Mouse (Mus musculus) c-Kit-positive CD71-negative TER-119-negative erythroid progenitor cells, embryonic 14.5 days (primary cell): ENCODE measurements at regions not wholly inside any gene's neighbourhood (a gene's known extent, or its start where the extent isn't known, plus 50 kb on each side); places are given as distances from the start of the nearest gene placed in this dataset.

Experiments used
- DNase-seq: peaks from one replicate; pipeline ENCODE4 v3.0.0-alpha.2; 2013; ENCODE audit warnings: low read depth

GRCm38 (mm10) chr4:150725443-150726135, 73.6 kb upstream of the Slc45a1 start:
- no peak for DNase-seq

DNA sequence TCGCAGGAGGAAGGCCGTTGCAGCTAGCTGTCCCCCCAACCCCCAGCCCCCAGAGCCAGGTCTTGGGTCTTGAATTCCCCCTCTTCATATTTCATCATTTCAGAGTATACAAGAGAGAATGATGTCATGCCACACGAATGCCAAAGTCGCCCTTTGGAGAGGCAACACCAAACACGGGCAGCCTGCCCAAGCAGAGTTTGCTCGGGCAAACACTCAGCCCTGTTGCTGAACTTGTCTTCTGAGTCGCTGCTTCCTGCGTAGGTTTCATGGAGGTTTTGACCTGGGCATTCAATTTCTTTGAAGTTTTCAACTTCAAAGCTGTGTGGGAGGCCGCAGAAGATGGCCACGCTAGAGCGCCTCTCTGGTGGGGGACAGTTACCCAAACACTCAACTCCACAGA, 72.8 kb upstream of the Slc45a1 start:
- no peak for DNase-seq

GRCm38 (mm10) chr4:150721619-150722283, 69.8 kb upstream of the Slc45a1 start:
- DNase-seq, result no peak

DNA sequence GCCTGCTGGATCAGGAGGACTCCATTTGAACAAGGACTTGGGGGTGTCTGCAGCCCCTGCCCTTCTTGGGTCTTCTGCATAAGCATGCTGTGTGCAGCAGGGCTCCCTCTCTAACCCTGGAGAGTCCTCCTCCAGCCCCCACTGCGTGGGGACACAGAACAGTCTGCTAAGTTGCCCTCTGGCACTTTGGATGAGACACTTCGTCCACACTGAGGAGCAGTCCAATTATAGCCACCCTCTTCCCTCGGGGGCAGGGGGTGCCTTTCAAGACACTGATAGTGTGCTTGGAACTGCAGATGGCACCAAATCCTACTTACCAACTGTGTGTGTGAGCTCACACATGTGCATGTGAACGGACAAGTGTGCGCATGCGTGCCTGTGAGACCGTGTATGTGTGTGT, 65.9 kb upstream of the Slc45a1 start:
- DNase-seq, result no peak

DNA sequence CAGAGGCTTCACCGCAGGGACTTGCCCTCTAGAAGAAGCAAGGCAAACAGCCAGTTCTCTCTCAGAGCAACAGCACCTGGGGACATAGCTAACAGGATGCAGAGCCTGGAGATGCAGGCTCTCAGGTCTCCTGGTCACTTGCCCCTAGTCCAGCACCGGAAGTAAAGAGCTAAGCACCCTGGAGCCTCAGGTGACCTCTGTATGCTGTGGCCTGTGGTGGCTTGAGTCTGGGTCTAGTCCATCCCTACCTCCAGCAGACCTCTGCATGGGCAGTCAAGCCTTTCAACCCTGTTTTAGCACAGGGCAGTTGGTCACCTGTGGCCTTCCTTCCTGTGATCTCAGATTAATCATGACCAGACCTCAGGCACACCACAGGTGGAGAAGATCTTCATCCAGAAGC, 63.1 kb upstream of the Slc45a1 start:
- DNase-seq, result no peak

DNA sequence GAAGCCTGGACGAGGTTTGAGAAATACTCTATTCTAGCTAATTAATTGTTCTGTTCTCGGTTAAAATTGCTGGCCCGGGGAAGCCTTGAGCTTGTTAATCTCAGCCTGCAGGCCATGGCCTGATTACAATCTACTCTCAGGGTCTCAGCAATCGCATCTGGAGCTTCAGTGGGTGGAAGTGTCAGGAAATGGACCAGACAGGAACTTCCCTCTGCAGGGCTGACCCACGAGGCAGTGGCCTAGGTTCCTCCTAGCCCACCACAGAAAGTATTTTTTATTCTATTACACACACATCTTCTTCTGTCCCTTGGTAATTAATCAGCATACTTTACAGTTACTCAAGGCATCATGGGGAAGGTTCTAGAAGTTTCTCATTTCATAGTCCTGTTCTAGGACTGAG, 61.3 kb upstream of the Slc45a1 start:
- no peak for DNase-seq

DNA sequence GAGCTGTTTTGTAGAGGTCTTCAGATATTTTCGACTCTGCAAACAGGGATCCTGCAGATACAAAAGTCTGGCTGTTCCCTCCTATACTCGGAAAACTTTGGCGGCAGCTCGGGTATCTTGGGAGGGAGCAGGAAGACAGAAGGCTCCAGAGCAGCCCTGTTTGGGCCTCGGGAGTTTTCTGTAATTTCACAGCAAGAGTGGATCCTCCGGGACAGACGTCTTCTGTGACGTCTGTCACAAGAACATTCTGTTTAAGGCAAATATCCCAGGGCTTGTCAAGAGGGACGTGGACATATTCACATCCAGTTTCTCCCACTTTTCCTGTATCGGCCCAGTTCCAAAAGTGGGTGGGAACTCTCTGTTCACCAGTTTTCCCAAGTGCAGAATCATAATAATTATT, 60.9 kb upstream of the Slc45a1 start:
- DNase-seq, result no peak

DNA sequence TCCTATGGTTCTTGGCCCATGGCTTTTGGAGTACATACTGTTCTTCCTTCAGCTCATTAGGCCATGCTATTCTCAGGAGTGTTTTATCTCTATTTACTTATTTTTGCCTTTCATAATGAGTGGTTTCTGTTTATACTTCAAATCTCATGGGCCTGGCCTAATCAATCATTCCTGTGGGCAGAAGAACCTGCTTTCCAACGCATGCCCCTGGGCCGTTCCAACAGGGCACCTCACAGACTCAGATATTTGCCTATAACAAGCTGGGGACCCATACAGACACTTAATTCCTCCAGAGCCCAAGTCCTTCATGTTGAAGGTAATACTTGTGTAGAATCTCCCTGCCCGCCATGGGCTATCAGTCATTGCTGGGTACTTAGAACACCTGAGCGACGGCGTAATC, 59.7 kb upstream of the Slc45a1 start:
- no peak for DNase-seq

GRCm38 (mm10) chr4:150709391-150710130, 57.6 kb upstream of the Slc45a1 start:
- DNase-seq, result no peak

DNA sequence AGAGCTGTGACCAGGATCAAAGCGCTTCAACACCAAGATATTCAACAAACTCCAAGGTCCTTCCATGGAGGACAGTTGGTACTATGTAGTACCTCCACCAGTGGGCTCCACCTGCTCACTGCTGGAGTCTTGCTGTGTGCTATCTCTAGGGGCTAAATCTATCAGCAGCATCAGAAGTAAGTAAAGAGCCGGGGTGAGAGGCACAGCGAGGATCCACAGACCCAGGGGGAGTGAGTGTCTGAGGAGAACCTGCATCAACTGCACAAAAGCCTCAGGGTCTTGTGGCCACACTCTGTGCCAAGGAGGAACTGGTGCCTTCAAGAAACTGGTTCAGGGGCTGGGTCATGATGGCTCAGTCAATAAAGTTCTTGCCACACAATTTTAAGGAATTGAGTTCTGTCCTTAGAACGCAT, 56.6 kb upstream of the Slc45a1 start:
- DNase-seq, result no peak

DNA sequence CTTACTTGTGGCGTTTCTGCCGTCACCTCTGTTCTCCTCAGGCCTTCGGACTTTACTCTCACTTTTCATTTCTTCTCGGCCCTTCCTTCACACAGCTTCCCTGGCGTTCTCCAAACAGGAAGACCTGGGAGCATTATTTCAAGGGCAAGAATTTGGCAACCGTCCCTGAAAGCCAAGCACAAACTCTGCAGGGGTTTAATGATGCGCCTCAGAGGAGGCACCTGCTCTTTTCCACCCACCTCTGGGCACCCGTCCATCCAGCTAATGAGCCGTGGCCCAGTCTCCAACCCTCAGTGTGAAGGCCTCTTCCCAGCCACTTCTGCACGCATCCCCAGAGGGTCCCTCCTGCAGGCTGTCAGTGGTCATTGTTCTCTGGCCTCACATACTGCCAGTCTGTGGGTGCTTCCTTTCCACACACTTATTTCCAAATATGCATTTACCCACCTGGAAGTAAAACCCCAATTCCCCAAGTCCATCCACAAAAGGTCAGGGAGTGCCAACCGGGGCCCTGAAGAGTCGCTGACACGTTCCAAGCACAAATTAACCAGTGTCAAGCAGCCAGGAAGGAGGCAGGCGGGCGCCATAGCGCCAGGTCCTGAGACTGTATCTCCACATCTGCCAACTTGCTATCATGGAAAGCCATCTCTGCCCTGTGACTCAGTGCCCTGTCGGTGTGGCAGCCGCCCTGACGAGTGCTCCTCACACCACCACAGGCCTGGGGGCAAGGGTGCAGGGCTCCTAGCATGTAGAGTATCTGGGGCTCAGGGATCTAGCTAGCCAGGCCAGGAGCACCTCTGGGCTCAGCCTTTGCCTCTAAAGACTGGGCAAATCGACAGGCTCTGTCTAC, 56.0 kb upstream of the Slc45a1 start:
- no peak for DNase-seq

DNA sequence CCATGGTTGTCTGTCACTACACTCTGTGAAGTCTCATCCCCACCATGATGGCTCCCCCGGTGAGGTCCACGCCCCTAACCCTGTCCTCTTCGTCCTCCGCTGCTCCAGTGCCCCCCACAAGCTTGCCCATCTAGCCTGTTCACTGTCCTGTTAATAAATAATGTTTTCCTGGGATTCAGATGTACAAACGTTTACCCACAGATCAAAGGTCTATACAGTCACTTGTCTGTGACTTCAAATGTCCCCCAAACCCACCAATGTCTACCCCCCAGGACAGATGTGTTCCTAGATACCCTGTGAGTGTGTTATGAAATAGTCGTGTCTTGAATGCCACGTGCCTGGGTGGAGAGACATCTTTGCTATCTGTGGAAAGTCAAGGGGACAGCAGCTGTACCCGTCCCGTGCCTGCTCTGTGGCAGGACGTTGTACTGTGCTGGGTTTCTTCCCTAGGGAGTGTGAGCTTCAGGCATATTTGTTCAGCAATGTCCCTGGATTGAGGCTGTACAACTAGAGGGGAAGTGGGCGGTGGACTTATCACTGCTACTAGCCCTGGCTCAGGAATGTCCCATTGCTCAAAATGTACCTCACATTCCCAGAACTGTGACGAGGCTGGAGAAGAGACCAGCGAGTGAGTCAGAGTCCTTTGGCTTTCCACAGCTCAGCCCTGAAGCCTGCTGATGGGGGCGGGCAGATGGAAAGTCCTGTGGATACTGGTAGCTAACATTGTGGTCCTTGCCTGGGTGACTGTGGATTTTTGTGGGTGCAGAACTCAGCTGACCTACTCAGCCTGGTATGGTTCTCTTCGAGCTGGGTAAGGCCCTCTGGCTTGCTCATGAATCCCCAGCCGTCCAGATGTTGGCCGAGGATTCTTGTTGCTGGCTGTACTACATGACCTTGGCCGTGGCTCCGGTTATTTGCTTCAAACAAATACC, 55.1 kb upstream of the Slc45a1 start:
- no peak for DNase-seq

DNA sequence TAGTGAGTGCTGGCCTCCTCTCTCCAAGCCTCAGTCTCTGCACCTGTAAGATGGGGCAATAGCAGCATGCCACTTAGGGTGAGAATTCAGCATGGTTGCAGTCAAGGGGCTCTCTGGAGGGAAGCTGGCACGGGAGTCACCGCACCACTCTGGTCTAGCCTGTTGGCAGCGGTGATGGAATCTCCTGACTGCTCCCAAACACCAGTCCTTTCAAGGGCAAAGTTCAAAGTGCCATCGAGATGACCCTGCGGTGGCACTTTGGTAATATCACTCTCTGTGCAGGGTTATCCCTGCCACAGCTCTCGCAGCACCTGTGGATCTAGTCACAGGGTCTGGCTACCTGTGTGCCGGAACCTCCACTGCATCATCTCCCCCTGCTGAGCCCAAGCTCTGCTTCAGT, 54.3 kb upstream of the Slc45a1 start:
- no peak for DNase-seq

DNA sequence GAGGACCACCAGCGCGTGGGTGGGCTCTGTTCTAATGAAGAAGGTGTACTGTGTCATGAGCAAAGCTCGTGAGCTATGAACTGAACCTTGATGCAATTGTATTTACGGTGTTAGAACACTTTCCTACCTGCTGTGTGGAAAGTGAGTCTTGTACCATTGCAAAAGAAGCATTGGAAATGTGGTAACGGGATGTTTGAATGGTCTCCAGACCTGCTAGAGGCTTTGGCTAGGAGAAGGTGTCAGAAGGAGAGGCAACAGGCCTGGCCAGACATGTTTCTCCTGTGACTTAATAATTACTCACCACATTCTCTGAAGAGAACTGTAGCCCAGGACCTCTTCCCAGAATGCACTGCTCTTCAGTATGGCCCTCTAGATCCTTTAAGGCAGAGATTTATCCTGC, 51.3 kb upstream of the Slc45a1 start:
- no peak for DNase-seq
